Mouse (Mus musculus) embryonic facial prominence, embryonic 11.5 days (tissue): ENCODE data around the gene Neurod1. TPM values are rescaled to one million over a fixed set of nuclear protein-coding genes. Genes with fewer than 3 reads are reported as not detected.
A peak's percentile ranks its signal among the peaks of the same experiment; 100 is the strongest.

Source experiments
- ATAC-seq: fragments of 200-750 bp; cut with Nextera tagmentation; replicated peaks from 2 replicates; pipeline ENCODE4 v1.8.0; 2017; ENCODE audit warnings: low read depth; ENCODE audit not compliant: insufficient number of reproducible peaks, low FRiP score, low TSS enrichment
- DNase-seq: peaks from one replicate; pipeline ENCODE4 v3.0.0-alpha.2; 2015; ENCODE audit warnings: low spot score
- H3K27ac ChIP-seq: fragments of 300-500 bp; sonication (generic); replicated peaks from 2 replicates; pipeline ENCODE4 v1.5.1; 2014; ENCODE audit warnings: mild to moderate bottlenecking, low read depth, low read length, control low read depth
- H3K27me3 ChIP-seq: fragments of 300-500 bp; sonication (generic); 2 replicates; pipeline ENCODE4 v1.6.1; 2014; ENCODE audit warnings: mild to moderate bottlenecking, low read length, moderate library complexity, mixed read lengths; ENCODE audit not compliant: control insufficient read depth, insufficient read depth
- H3K36me3 ChIP-seq: fragments of 300-500 bp; sonication (generic); replicated peaks from 2 replicates; pipeline ENCODE4 v1.6.1; 2014; ENCODE audit warnings: low read depth, mild to moderate bottlenecking, low read length, moderate library complexity, mixed read lengths; ENCODE audit not compliant: control insufficient read depth, insufficient read depth
- H3K4me1 ChIP-seq: fragments of 300-500 bp; sonication (generic); 2 replicates; pipeline ENCODE4 v1.6.1; 2014; ENCODE audit warnings: low read length, mixed read lengths; ENCODE audit not compliant: control insufficient read depth, insufficient read depth
- H3K4me2 ChIP-seq: fragments of 300-500 bp; sonication (generic); 2 replicates; pipeline ENCODE4 v1.6.1; 2014; ENCODE audit warnings: low read depth, mild to moderate bottlenecking, control low read depth, low read length, moderate library complexity
- H3K4me3 ChIP-seq: fragments of 300-500 bp; sonication (generic); 2 replicates; pipeline ENCODE4 v1.5.1; 2014; ENCODE audit warnings: low read depth, low read length, control low read depth
- H3K9ac ChIP-seq: fragments of 300-500 bp; sonication (generic); replicated peaks from 2 replicates; pipeline ENCODE4 v1.6.1; 2014; ENCODE audit warnings: mild to moderate bottlenecking, control low read depth, low read length
- H3K9me3 ChIP-seq: fragments of 300-500 bp; sonication (generic); replicated peaks from 2 replicates; pipeline ENCODE4 v1.6.1; 2016; ENCODE audit warnings: mild to moderate bottlenecking, low read length, inconsistent platforms, mixed read lengths; ENCODE audit not compliant: control insufficient read depth
- WGBS: fragments of 180-500 bp; shearing (Covaris S2); extraction: QIAGEN DNeasy Blood & Tissue Kit; methylation state at CpG from one replicate; pipeline ENCODE4 v1.1.7; 2014; 5-methylcytosine and 5-hydroxymethylcytosine counted together
- polyA plus RNA-seq: library from polyadenylated mRNA; unstranded; fragments of >200 nt; fragmentation: Nextera tagmentation; extraction: Ambion mirVana; gene quantifications from 2 replicates; pipeline ENCODE4 v1.2.1, GENCODE M21; 2014

Neurod1 gene
- polyA plus RNA-seq, 1 experiment from 2014 or later: 23.6 TPM

DNA sequence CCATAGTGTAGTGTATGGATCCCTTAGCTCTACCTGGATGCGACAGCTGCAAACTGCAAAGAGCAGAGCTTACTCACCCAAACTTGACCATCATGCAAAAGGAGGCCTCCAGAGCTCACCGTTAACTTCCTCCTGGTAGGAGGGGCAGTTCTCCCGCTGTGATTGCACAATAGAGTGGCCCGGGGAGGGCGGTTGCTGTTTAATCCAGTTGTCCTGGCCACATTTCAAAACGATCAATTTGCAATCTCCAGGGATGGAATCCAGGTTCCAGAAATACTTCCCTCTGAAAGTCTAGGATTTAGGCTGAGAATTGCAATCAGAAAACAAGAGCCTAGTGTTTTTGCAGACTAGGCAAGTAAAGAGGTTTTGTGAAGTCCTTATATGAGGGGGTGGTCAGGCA is 26.9 kb downstream of the Neurod1 start:
- Histone ChIP-seq H3K27ac (no peak overlapping the region), H3K4me2 (no peak overlapping the region), H3K27me3 (no peaks in the 10 kb centered on the region), H3K4me1 (no peaks in the 10 kb centered on the region), H3K9ac (no peak overlapping the region), H3K36me3 (no peaks in the 10 kb centered on the region), H3K9me3 (no peaks in the 10 kb centered on the region), H3K4me3 (no peak overlapping the region)
- DNase-seq (no peak), ATAC-seq (no peak)
- WGBS: 6% methylated on average over 6 of the region's 6 CpGs

DNA sequence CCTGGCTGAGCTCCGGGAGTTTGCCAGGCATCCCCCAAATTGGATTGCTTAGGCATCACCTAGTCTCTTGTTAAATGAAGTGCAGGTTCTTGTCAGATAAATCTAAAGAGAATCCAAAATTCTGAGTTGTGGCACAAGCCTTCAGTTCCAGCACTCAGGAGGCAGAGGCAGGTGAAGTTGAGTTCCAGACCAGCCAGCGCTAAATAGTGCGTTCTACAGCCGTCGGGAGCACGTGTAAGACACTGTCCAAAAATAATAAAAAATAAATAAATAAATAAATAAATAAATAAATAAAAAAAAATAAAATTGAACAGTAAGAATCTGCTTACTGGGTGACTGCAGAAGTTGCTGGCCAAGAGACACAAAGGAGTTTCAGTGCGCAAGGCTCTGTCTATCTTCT is 27.4 kb downstream of the Neurod1 start:
- DNase-seq (no peak), ATAC-seq (peak; percentile 60)
- peak overlapping the region; percentile 87 for H3K4me2 ChIP-seq
- H3K4me1 ChIP-seq: no peaks in the 10 kb centered on the region
- H3K27ac ChIP-seq: no peak overlapping the region
- H3K9ac ChIP-seq: no peak overlapping the region
- 8% methylated on average over 7 of the region's 7 CpGs for whole genome bisulfite sequencing
- H3K36me3 ChIP-seq: no peaks in the 10 kb centered on the region
- no peaks in the 10 kb centered on the region for H3K9me3 ChIP-seq
- H3K4me3 ChIP-seq: peak overlapping the region; percentile 40
- no peaks in the 10 kb centered on the region for H3K27me3 ChIP-seq

- H3K27me3 ChIP-seq: no peaks in the 10 kb centered on the region
- no peak overlapping the region for H3K27ac ChIP-seq
- H3K9ac ChIP-seq: peak overlapping the region; percentile 46
- H3K9me3 ChIP-seq: no peaks in the 10 kb centered on the region
- H3K4me2 ChIP-seq: peak overlapping the region; percentile 87
- peak overlapping the region; percentile 40 for H3K4me3 ChIP-seq
- ATAC-seq (peak; percentile 69), DNase-seq (peak; percentile 61)
- H3K36me3 ChIP-seq: no peaks in the 10 kb centered on the region
- no peaks in the 10 kb centered on the region for H3K4me1 ChIP-seq
- under 1% methylated on average over 32 of the region's 35 CpGs for WGBS
Measured at GRCm38 (mm10) chr2:79428569-79429104, 27.9 kb downstream of the Neurod1 start.

- Histone ChIP-seq H3K4me2 (no peak overlapping the region), H3K9me3 (no peaks in the 10 kb centered on the region), H3K4me3 (no peak overlapping the region), H3K27me3 (no peaks in the 10 kb centered on the region), H3K9ac (no peak overlapping the region), H3K4me1 (no peaks in the 10 kb centered on the region), H3K36me3 (no peaks in the 10 kb centered on the region), H3K27ac (no peak overlapping the region)
- ATAC-seq (no peak), DNase-seq (peak; percentile 86)
- 18% methylated on average over 6 of the region's 6 CpGs for WGBS
Measured at GRCm38 (mm10) chr2:79428022-79428421, 28.5 kb downstream of the Neurod1 start.

DNA sequence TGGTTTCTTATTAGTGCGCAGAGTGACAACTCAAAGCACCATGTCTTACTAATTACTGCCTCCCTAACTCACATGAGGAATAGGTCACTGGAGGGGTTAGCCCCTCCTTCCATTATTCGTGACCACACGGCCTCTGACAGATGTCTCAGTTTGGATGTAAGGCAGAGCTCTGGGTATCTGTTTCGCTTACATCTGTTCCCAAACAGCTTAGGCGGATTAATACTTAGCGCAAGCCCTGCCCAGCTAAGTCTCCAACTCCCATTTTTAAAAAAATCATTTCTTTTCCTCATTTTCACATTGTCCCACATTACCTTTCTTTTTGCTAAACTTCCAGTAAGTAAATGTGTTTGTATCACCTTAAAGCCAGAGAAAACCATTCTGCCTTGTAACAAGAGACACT is 34.9 kb downstream of the Neurod1 start:
- no peaks in the 10 kb centered on the region for H3K9me3 ChIP-seq
- H3K9ac ChIP-seq: no peak overlapping the region
- H3K4me2 ChIP-seq: no peak overlapping the region
- H3K4me3 ChIP-seq: no peak overlapping the region
- H3K27ac ChIP-seq: no peak overlapping the region
- no peak; the same call in 1 of the 2 replicates for ATAC-seq
- DNase-seq: peak; percentile 40
- H3K4me1 ChIP-seq: no peaks in the 10 kb centered on the region
- 15% methylated on average over 6 of the region's 6 CpGs for WGBS
- H3K36me3 ChIP-seq: no peaks in the 10 kb centered on the region
- H3K27me3 ChIP-seq: no peaks in the 10 kb centered on the region

DNA sequence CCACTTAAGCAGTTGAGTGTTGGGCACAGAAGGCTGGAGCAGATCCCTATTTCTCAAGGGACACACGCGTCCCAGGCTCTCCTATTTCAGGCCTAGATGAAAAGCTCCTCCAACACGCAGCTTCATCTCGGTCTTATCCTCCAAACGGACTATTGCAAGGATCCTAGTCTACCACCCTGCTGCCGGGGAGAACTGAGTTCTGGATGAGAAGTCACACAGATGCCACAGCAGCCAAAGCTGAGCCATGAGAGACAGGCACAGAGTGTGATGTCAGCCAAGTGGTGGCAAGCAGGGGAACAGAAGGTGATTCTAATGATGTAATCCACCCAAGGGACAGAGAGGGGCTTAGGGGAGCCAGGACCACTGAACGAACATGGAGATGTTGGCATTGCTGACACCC is 42.0 kb downstream of the Neurod1 start:
- no peaks in the 10 kb centered on the region for H3K9me3 ChIP-seq
- H3K4me1 ChIP-seq: no peaks in the 10 kb centered on the region
- H3K9ac ChIP-seq: no peak overlapping the region
- no peaks in the 10 kb centered on the region for H3K27me3 ChIP-seq
- no peak overlapping the region for H3K27ac ChIP-seq
- DNase-seq (no peak), ATAC-seq (0 out of 2 replicates have a peak, but pooled peaks have one; percentile 59)
- WGBS: 83% methylated on average over 7 of the region's 7 CpGs
- H3K4me3 ChIP-seq: no peak overlapping the region
- H3K36me3 ChIP-seq: no peaks in the 10 kb centered on the region
- H3K4me2 ChIP-seq: no peak overlapping the region

GRCm38 (mm10) chr2:79410903-79411255 is 45.7 kb downstream of the Neurod1 start:
- H3K27ac ChIP-seq: no peak overlapping the region
- H3K4me3 ChIP-seq: no peak overlapping the region
- H3K9me3 ChIP-seq: no peaks in the 10 kb centered on the region
- no peaks in the 10 kb centered on the region for H3K36me3 ChIP-seq
- no peaks in the 10 kb centered on the region for H3K4me1 ChIP-seq
- no peaks in the 10 kb centered on the region for H3K27me3 ChIP-seq
- no peak for DNase-seq
- ATAC-seq: no peak
- 79% methylated on average over 3 of the region's 3 CpGs for WGBS
- no peak overlapping the region for H3K4me2 ChIP-seq
- H3K9ac ChIP-seq: no peak overlapping the region

GRCm38 (mm10) chr2:79410247-79410902 is 46.2 kb downstream of the Neurod1 start:
- ATAC-seq (no peak), DNase-seq (no peak)
- Histone ChIP-seq H3K4me2 (no peak overlapping the region), H3K36me3 (no peaks in the 10 kb centered on the region), H3K4me1 (no peaks in the 10 kb centered on the region), H3K27ac (no peak overlapping the region), H3K9me3 (no peaks in the 10 kb centered on the region), H3K9ac (no peak overlapping the region), H3K27me3 (no peaks in the 10 kb centered on the region), H3K4me3 (no peak overlapping the region)
- WGBS: 62% methylated on average over 15 of the region's 15 CpGs
